8 mouse cellular contexts compared by ENCODE assay signal in the genomic region with DNA sequence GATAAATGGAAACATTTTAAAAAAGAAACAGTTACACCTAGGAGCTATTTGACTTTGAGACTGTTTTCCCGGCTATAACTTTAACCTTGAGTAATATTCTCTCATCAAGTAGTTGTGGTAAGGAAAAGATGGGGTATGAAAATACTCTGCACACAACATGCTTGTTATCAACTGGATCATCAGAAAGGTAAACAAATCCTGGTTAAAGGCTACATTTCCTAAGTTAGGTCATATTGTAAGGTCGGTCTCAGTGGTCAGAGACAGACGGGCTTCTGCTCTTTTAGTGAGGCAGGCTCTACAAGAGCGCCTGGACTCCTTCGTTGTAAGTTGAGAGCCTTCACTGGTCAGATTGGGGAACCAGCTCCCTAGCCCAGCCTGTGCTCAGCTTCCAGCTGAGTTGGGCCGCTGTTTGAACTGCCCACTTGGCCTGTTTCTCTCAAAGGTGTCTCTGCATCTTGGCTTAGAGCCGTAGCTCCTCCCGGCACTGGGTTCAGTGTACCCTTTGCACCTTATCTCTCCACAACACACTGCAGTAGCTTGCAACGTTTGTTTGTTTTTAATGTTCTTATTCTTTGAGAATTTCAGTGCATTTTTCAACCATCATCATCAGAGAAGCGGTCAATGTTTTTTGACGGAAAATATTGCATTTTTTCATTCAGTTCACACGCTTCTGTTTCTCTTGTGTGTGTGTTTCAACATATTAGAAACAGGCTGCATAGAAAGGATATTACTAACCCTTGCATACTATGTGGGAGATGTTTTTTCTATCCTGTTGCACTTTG. TPM values are rescaled to one million over a fixed set of nuclear protein-coding genes. Genes with fewer than 3 reads are reported as not detected.
DNase-seq lines count a peak whose midpoint lies in the region; ATAC-seq and TF ChIP-seq lines count a peak whose summit lies in the region.

No protein-coding gene starts in this region.

- peak; percentile 22 for DNase-seq in lung, embryonic 14.5 days
- no peak for DNase-seq in lung, postnatal 36 days
- peak; percentile 45 to 63 for DNase-seq in kidney, adult 8-10 months
- no peak for DNase-seq in midbrain, embryonic 11.5 days (ENCODE audit: low spot score, missing footprints)
- DNase-seq in urinary bladder, postnatal 4 days (ENCODE audit: low spot score in 2 of 2): no peak
- DNase-seq in testis, postnatal 14 days (ENCODE audit: low spot score): no peak

- H3K4me3 ChIP-seq in lung, embryonic 14.5 days (ENCODE audit: low read depth, low read length): peak overlapping the region; percentile 91
- peak overlapping the region; percentile 84; the same call in 1 of the 2 replicates for H3K4me3 ChIP-seq in embryonic facial prominence, embryonic 13.5 days
- H3K4me3 ChIP-seq in midbrain, embryonic 11.5 days (ENCODE audit: low read depth, low read length): peak overlapping the region; percentile 86; the same call in 1 of the 2 replicates

- peak overlapping the region; percentile 25; the same call in 1 of the 2 replicates for H3K27ac ChIP-seq in lung, embryonic 14.5 days (ENCODE audit: low read depth)
- no peak overlapping the region for H3K27ac ChIP-seq in embryonic facial prominence, embryonic 13.5 days
- H3K27ac ChIP-seq in midbrain, embryonic 11.5 days (ENCODE audit: low read depth, low read length): no peak overlapping the region

- H3K9ac ChIP-seq in lung, embryonic 14.5 days: 0 out of 2 replicates have a peak overlapping the region, but pooled peaks have one; percentile 21
- H3K9ac ChIP-seq in embryonic facial prominence, embryonic 13.5 days: no peak overlapping the region
- no peak overlapping the region for H3K9ac ChIP-seq in midbrain, embryonic 11.5 days (ENCODE audit: low read length)

- TF ChIP-seq CTCF in lung, embryonic 14.5 days (IDR thresholded peaks at IDR 0.05; ENCODE audit: low read depth): no peak

- no peaks in the 10 kb centered on the region for H3K9me3 ChIP-seq in lung, embryonic 14.5 days (ENCODE audit: low read depth, low read length)
- H3K9me3 ChIP-seq in embryonic facial prominence, embryonic 13.5 days: no peaks in the 10 kb centered on the region
- no peaks in the 10 kb centered on the region for H3K9me3 ChIP-seq in midbrain, embryonic 11.5 days (ENCODE audit: control insufficient read depth, low read length)

- 42% methylated on average over 12 of the region's 12 CpGs for WGBS in lung, embryonic 14.5 days
- 69% methylated on average over 12 of the region's 12 CpGs for WGBS in embryonic facial prominence, embryonic 13.5 days
- 66% methylated on average over 12 of the region's 12 CpGs for WGBS in midbrain, embryonic 11.5 days

- peak overlapping the region; percentile 74 for H3K4me2 ChIP-seq in lung, embryonic 14.5 days
- H3K4me2 ChIP-seq in embryonic facial prominence, embryonic 13.5 days: peak overlapping the region; percentile 84
- peak overlapping the region; percentile 75 for H3K4me2 ChIP-seq in midbrain, embryonic 11.5 days

- H3K36me3 ChIP-seq in lung, embryonic 14.5 days (ENCODE audit: insufficient read depth): no peaks in the 10 kb centered on the region
- H3K36me3 ChIP-seq in embryonic facial prominence, embryonic 13.5 days: no peaks in the 10 kb centered on the region
- no peaks in the 10 kb centered on the region for H3K36me3 ChIP-seq in midbrain, embryonic 11.5 days (ENCODE audit: control insufficient read depth, insufficient read depth, low read length)

- no peak for ATAC-seq in lung, embryonic 14.5 days (ENCODE audit: insufficient read depth)
- ATAC-seq in embryonic facial prominence, embryonic 13.5 days (ENCODE audit: insufficient number of reproducible peaks, insufficient read depth, low FRiP score, low TSS enrichment, low read depth): no peak
- ATAC-seq in midbrain, embryonic 11.5 days (ENCODE audit: low FRiP score): no peak
- no peak for ATAC-seq in frontal cortex, adult (ENCODE audit: low TSS enrichment)

- no peaks in the 10 kb centered on the region for H3K27me3 ChIP-seq in lung, embryonic 14.5 days (ENCODE audit: insufficient read depth, low read length)
- no peaks in the 10 kb centered on the region for H3K27me3 ChIP-seq in embryonic facial prominence, embryonic 13.5 days
- H3K27me3 ChIP-seq in midbrain, embryonic 11.5 days (ENCODE audit: control insufficient read depth, insufficient read depth, low read length): no peaks in the 10 kb centered on the region

- peaks cover 5% of the 10 kb centered on the region for H3K4me1 ChIP-seq in lung, embryonic 14.5 days (ENCODE audit: insufficient read depth)
- H3K4me1 ChIP-seq in embryonic facial prominence, embryonic 13.5 days: peaks cover 21% of the 10 kb centered on the region
- H3K4me1 ChIP-seq in midbrain, embryonic 11.5 days (ENCODE audit: control insufficient read depth, insufficient read depth, low read length): peaks cover 7% of the 10 kb centered on the region

RNA-seq across cellular contexts. Expression of a gene that starts 1.8 kb away (rescaled TPM):
- 76.3 and 78.6 TPM in 2 replicates for polyA plus RNA-seq in lung, embryonic 14.5 days (2014; fragmentation: Nextera tagmentation; extraction: Ambion mirVana)
- polyA plus RNA-seq in embryonic facial prominence, embryonic 13.5 days (2015; fragmentation: Nextera tagmentation; extraction: Ambion mirVana): 53.1 and 59.7 TPM in 2 replicates
- 56.7 and 61.0 TPM in 2 replicates for polyA plus RNA-seq in midbrain, embryonic 11.5 days (2014; fragmentation: Nextera tagmentation; extraction: Ambion mirVana)

RNA-seq across cellular contexts. Expression of a gene that starts 27.0 kb away (rescaled TPM):
- polyA plus RNA-seq in lung, embryonic 14.5 days (2014; fragmentation: Nextera tagmentation; extraction: Ambion mirVana): 77.8 and 80.2 TPM in 2 replicates
- 76.7 and 83.3 TPM in 2 replicates for polyA plus RNA-seq in embryonic facial prominence, embryonic 13.5 days (2015; fragmentation: Nextera tagmentation; extraction: Ambion mirVana)
- 96.8 and 104 TPM in 2 replicates for polyA plus RNA-seq in midbrain, embryonic 11.5 days (2014; fragmentation: Nextera tagmentation; extraction: Ambion mirVana)

RNA-seq across cellular contexts. Expression of a gene that starts 46.8 kb away (rescaled TPM):
- polyA plus RNA-seq in lung, embryonic 14.5 days (2014; fragmentation: Nextera tagmentation; extraction: Ambion mirVana): 13.4 and 14.0 TPM in 2 replicates
- 8.6 and 9.4 TPM in 2 replicates for polyA plus RNA-seq in embryonic facial prominence, embryonic 13.5 days (2015; fragmentation: Nextera tagmentation; extraction: Ambion mirVana)
- 16.6 and 16.7 TPM in 2 replicates for polyA plus RNA-seq in midbrain, embryonic 11.5 days (2014; fragmentation: Nextera tagmentation; extraction: Ambion mirVana)

Comparison
In these comparisons a context has a peak if more than half of its experiments do, and no peak if none do; other contexts are left out.
1. DNase-seq: peak in lung, embryonic 14.5 days (single experiment) and kidney, adult 8-10 months (2 of 2); none in lung, postnatal 36 days (single experiment), midbrain, embryonic 11.5 days (single experiment), urinary bladder, postnatal 4 days (0 of 2) and testis, postnatal 14 days (single experiment).
2. Peak in every context shown above with its lines, with median percentiles within 50 percentile points of each other: H3K4me2 ChIP-seq and H3K4me3 ChIP-seq.